Mouse (Mus musculus): ENCODE measurements around the gene Kdm6b.
A peak's percentile ranks its signal among the peaks of the same experiment; 100 is the strongest.

Gene Kdm6b

DNA sequence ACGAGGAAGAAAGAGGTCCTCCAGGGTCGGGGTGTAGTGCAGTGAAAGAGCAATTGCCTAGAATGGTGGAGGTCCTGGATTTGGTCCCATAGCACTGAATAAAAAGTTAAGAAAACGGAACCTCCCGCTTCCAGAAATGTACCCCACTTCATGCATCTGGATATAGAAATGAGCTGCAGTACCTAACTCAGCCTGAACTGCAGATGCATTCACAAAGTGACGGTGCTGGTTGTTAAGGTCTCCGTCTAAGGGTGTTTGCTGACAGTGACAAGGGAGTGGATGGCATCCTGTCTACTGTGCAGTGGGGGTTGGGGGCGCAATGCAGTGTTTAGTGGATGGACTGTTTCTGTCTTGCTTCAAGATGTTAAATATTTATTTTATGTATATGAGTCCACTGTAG is 26.7 kb downstream of the Kdm6b start:
- no peak for DNase-seq

GRCm38 (mm10) chr11:69384979-69385378 is 28.5 kb downstream of the Kdm6b start:
- no peak for DNase-seq

DNA sequence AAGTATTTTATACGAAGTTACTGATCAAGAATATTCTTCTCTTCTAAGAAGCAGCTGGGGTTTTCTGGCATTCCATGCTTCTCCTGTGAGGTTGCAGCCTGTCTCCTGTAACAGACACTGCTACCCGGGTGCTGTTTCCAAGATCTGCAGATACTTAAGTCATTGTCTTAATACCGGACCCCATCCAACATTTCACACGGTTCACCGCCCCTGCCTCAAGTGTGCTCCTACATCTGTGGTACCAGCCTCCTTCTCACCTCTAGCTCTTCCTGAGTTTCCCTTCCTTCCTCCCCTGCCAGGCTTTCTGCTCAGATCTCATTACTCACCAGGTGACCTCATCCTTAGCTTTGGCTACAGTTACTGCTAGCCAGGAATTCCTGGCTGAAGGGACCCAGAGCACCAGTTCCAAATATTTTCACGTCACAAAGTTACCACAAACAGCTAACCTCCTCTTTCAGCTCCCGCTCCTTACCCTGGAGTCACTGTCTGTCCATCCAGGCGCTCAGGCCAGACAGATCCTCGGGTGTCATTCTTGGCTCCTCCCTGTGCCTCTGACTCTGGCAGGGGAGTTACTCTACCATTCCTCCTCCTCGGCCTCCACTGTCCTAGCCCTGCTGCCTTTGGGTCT is 30.9 kb downstream of the Kdm6b start:
- DNase-seq = no peak

- no peak for DNase-seq
Measured at GRCm38 (mm10) chr11:69381356-69381755, 32.1 kb downstream of the Kdm6b start.

GRCm38 (mm10) chr11:69379600-69379999 is 33.9 kb downstream of the Kdm6b start:
- DNase-seq = no peak

DNA sequence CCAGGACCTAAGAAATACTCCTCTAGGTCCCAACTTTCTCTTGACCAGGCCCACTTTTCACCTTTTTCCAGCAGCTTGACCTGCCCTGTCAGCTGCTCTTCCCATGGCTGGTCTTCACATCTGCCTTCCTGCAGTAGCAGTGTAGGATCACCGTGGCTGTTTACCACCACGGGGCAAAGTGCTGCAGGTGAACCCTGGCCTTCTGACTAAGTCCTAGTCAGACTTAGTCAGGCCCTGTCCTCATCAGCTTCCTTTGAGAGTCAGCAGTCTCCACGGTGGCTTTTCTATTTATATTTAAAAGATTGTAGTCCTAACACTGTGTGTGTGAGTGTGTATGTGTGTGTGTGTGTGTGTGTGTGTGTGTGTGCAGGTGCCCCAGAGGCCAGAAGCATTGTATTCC is 35.7 kb downstream of the Kdm6b start:
- DNase-seq = no peak

DNA sequence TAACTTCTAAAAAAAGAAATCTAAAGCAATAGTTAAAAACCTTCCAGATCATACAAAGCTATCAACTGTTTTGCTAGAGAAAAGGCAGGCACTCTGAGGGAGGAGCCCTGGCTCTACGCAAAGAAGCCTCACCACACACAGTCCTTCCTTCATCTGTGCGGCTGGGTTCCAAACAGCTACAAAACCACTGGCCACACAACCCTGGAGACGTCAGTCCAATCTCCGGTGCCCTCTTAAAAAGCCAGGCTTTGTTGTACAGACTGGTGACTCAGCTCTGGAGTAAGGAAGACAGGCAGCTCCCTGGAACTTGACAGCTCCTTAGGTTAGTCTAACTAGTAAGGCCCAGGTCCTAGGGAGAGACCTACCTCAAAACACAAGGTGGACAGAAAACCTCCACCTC is 37.8 kb downstream of the Kdm6b start:
- DNase-seq = no peak

GRCm38 (mm10) chr11:69373223-69373965 is 40.1 kb downstream of the Kdm6b start:
- DNase-seq = no peak

DNA sequence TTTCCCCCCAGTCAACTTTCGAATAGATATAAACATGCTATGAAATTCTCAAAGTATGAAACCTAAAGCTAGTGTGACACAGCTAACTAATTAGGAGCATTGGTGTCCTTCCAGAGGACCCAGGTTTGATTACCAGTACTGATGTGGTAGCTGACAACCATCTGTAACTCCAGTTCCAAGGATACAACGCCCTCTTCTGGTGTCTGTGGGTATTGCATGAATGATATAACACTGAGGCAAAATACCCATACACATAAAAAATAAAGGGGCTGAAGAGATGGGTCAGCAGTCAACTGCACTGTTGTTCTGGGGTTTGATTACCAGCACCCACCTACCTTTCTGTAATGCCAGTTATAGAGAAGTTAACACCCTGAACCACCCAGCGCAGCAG is 40.7 kb downstream of the Kdm6b start:
- no peak for DNase-seq

- DNase-seq = no peak
Measured at GRCm38 (mm10) chr11:69372056-69372779, 41.3 kb downstream of the Kdm6b start.

GRCm38 (mm10) chr11:69371601-69372000 is 41.9 kb downstream of the Kdm6b start:
- no peak for DNase-seq

DNA sequence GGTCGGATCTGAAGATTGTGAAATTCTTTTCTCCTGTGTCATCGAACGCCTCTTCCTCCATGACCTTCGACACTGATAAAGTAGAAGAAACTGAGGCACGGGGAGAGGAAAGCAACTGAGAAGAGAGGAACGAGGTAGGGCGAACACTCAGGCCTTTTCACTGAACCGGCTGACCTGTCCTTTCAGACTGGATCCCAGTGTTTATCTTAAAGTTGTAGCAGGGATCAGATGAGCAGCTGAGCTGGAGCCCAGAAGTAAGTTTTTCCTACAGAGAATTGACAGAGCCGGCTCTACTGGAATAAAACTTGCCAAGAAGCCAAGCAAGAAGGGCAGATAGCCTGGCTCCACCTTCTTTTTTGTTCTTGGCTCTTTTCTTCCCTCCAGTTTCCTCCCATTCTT is 42.7 kb downstream of the Kdm6b start:
- no peak for DNase-seq

- DNase-seq = no peak
Measured at GRCm38 (mm10) chr11:69369990-69370816, 43.3 kb downstream of the Kdm6b start.

GRCm38 (mm10) chr11:69369215-69369989 is 44.1 kb downstream of the Kdm6b start, which contains the start of gene Chd3:
Chd3 (minus strand) TSS chr11:69369406.
- DNase-seq = no peak

DNA sequence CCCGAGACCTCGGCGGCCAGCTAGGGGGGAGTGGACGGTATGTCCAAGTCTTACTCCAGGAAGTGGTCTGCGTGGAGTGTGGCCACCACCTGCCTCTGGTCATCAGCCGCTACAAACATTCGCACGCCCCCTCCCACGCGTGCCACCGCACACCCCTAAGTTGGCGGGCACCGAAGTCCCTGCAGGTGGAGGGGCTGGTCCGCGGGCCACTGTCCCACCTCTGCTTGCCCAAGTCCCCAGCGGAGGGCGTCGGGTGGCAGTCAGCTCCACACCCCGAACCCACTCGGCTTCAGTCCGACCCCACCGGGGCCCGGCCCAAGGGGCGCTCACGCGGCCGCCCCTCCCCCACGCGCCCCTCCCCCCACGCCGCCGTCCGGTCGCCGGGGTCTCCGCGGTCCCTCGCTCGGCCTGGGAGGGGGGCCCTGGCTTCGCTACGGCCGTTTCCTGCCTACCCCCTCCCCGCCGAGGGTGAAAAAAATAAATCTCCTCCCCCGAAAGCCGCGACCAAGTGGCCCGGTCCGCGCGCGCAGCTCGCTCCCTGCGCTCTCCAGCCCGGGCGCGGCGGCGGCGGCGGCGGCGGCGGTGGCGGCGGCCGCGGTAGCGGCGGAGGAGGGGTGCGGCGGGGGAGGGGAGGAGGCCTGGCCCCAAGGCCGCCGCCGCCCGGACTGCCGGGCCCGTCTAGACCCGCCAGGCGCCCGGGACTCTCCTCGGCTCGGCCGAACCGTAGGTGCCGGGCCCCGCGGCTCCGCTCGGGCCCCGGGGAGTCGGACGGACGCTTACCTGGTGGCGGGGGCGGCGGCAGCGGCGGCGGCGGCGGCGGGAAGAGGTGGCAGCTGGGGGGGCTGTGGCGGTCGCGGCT is 44.9 kb downstream of the Kdm6b start:
- peak; percentile 97 for DNase-seq

GRCm38 (mm10) chr11:69367616-69368355 is 45.7 kb downstream of the Kdm6b start:
- DNase-seq = peak; percentile 97

DNA sequence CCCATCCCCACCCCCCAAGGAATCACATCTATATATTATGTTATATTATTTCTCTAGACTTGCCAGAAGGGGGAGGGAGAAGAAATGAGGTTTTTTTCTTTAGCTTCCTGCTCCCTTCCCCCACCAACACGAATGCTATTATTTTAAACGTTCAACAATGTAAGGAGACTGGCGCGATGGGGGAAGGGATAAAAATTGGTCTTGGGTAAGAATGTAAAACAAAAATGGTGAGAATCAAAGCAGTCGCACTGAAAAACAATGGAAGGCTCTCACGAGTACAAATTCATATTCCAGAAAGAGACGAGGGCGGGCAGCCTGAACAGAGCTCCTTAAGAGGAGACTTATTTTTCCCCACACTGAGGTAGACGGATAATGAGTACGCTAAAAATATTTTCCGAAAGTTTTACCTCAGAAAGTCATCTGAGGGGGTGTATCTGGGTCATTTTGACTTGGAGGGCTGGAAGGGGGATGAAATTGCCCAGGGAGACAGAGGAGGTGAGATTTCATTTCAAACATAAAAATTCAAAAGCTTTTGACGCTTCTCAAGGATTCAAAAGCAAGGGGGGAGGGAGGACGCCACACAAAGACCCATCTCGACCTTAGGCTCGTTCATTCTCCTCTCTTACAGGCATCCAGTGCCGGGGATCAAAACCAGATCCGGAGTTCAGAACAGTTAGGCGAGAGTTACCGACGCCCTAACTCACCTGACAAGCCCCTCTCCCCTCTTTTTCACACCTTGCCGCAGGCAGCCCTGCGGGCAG is 46.4 kb downstream of the Kdm6b start:
- DNase-seq = peak; percentile 93

- peak; percentile 99 for DNase-seq
Measured at GRCm38 (mm10) chr11:69366157-69366854, 47.2 kb downstream of the Kdm6b start.

DNA sequence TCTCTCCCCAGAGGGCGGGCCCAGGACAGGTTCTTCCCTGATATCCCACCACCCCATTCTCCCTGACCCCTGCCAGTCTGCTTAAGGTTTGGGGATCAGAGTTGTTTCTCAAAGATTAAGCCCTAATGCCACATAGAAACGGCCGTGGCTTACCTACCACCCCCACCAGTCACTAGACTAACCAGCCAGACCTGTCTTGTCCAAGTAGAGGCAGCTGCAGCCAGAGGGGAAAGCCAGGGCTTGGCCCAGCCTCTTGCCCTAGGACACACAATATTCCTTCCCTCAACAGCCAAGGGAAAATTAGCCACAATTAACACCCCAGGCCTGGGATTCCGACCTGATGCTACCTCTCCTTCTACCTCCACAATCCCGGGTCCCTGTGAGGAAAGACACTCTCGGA is 47.8 kb downstream of the Kdm6b start:
- no peak for DNase-seq

Measured in heart, adult 11 months (tissue).